Mouse (Mus musculus) WW6 (cell line): ENCODE results near the gene Wdr73.

ENCODE experiments used
- DNase-seq: peaks from one replicate; pipeline ENCODE4 v3.0.0-alpha.2; 2013; ENCODE audit warnings: low read depth, low spot score

The Wdr73 gene

GRCm38 (mm10) chr7:80894815-80895519 is 6.1 kb downstream of the Wdr73 start:
- no peak for DNase-seq

GRCm38 (mm10) chr7:80894196-80894595 is 6.9 kb downstream of the Wdr73 start:
- DNase-seq = no peak

DNA sequence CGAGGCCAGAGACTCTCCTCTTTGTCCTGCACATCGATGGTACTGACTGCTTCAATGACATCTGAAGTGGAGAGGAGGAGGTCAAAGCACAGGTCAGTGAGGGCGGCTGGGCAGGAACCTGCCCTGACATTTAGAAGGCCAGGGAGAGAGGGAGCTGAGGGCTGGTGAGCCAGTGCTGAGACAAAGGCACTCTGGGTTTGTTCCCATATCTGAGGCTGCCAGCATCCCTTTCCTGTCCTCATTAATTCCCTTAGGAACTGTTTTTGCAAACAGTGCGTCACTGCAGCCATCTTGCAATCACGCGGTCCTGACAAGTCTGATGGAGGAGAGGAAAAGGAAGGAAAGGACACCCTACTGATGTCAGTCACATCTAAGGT is 7.3 kb downstream of the Wdr73 start:
- DNase-seq = no peak

GRCm38 (mm10) chr7:80893086-80893752 is 7.8 kb downstream of the Wdr73 start:
- DNase-seq = no peak

DNA sequence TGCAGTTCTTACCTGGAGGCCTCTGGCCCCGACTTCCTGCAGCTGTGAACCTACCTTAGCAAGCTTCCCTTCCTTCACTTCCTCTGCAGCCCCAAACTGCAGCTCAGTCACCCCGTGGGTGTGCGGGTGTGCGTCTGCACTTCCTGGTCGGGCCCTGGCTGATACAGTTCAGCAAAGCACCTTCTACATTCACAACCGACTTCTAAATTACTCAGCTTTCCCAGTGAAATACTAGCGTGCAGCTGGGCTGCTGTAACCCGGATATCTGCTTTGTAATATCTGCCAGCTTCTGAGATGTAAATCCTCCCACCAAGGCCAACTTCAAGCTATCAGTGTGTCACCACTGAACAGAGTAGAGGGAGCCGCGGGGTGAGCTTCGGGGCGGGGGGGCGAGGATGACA is 11.2 kb downstream of the Wdr73 start:
- no peak for DNase-seq

DNA sequence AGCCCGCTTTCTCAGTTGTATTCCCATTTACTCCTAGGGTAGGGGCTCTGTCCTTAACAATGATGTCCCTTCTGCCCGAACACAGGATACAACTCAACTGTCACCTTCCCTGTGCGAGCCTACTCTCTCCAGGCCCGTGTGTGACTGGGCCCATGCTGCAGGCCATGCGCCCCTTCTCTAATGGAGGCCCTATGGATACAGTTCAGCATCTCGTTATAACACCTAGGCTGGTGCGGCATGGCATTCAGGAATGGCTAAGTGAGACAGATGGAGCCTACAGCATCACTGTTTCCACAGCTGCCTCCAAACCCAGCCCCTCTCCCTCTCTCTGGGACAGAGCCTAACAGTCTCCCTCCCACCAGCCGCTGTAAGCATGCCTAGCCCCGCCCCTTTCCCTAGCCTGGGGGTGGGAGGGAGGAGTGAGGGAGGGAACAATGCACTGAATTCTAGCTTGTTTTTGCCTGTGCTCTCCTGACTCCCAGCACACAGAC is 12.0 kb downstream of the Wdr73 start:
- no peak for DNase-seq

DNA sequence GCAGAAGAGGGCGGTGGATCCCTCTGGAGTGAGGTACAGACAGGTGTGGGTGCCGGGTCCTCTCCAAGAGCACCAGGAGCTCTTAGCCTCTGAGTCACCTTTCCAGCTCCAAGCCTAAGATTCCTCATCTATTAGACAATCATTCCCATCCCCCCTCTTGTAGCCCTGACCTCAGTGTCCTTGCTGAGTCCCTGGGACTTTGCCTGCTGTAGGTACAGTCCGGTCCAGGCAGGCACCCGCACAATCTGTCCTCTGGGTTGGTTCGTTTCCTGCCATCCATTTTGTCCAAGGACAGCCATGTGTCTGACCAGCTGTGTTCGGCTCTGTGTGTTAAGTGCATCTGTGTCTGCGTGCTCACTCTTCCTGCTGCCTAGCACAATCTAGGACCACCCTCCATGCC is 12.5 kb downstream of the Wdr73 start:
- no peak for DNase-seq

- no peak for DNase-seq
Observed at GRCm38 (mm10) chr7:80885666-80886065, 15.4 kb downstream of the Wdr73 start.

DNA sequence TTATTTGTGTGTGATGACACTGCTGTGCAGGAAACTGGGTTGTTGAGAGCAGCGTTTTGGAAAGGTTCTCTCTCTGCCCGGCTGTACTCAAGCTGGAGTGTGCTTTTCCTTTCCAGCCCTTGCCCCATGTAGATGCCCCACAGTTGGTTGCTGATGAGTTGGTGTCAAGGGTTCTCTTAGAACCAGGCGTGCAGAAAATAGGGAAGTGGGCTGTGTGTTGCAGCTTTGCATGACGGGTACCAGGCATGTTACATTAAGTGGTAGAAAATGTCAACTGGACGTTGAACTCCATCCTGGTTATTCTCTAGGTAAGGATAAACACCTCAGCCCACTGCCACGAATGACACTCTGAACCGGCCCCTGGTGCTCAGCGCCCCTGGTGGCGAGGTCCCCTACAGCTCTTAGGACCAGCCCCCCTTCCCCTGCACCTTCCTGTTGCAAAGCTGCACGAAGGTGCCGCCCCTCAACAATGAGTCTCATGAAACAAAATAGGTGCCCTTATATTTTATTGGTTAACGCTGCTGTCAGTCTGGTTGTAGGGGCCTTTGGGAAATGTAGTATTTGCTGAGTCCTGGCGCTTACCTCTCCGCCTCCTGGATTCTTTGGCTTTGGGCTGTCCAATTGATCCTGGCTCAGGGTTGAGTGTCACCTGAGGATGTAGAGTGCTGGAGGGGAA is 18.1 kb downstream of the Wdr73 start:
- peak; percentile 87 for DNase-seq

DNA sequence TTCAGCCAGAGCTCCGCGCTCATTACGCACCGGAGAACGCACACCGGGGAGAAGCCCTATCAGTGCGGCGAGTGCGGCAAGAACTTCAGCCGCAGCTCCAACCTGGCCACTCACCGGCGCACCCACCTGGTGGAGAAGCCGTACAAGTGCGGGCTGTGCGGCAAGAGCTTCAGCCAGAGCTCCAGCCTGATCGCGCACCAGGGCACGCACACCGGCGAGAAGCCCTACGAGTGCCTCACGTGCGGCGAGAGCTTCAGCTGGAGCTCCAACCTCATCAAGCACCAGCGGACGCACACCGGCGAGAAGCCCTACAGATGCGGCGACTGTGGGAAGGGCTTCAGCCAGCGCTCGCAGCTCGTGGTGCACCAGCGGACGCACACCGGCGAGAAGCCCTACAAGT is 25.3 kb downstream of the Wdr73 start:
- DNase-seq = no peak

DNA sequence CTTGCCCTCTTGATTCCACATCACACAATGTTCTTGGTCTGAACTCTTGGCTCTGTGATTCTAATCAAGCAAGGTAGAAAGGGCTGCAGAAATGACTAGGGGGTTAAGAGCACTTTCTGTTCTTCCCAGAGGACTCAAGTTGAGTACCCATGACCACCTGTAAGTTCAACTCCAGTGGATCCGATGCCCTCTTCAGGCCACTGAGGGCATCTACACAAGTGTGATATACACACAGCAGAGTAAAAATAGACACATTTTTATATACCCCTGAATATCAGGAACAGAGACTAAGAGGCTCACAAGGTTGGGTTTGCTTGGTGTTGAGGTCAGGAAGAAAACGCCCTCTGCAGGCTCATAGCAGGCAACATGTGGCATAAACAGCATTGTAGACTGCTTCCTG is 27.4 kb downstream of the Wdr73 start:
- DNase-seq = no peak

GRCm38 (mm10) chr7:80873038-80873437 is 28.0 kb downstream of the Wdr73 start:
- DNase-seq = no peak

GRCm38 (mm10) chr7:80868686-80869085 is 32.4 kb downstream of the Wdr73 start:
- no peak for DNase-seq

- DNase-seq = no peak
Observed at GRCm38 (mm10) chr7:80866514-80867147, 34.4 kb downstream of the Wdr73 start.

DNA sequence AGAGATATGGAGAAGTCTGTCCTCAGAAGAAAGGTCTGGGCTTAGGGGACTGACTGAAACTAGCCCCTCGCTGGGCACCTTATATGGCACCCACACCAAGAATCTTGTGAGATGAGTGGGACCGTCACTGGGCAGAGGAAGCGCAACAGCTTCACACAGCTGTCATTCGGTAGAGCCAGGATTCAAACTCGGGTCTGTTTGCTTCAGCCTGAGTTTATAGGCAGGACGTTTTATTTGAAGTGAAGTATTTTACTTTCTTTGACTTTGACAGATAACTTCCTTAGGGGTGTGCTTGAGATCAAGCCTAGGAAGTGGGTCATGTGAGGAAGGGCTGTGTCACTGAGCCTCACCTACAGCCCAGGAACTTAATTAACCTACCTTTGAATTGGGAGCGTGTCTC is 35.5 kb downstream of the Wdr73 start:
- no peak for DNase-seq

- DNase-seq = no peak
Observed at GRCm38 (mm10) chr7:80864831-80865230, 36.2 kb downstream of the Wdr73 start.

DNA sequence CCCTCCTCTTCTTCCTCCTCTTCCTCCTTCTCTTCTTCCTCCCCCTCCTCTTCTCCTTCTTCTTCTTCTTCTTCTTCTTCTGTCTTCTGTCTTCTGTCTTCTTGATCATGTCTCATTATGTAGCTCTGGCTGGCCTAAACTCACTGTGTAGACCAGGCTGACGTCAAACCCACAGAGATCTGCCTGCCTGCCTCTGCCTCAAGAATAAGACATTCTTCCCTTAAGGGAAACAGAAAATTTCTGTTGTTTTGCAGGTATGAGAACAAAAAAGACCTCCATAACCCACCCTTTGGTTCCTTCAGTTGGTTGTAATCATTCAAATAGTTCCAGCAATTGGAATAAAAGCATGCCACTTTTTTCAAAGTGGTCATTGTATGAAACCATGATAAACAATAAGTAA is 36.9 kb downstream of the Wdr73 start:
- no peak for DNase-seq

GRCm38 (mm10) chr7:80863520-80863919 is 37.5 kb downstream of the Wdr73 start:
- DNase-seq = no peak

DNA sequence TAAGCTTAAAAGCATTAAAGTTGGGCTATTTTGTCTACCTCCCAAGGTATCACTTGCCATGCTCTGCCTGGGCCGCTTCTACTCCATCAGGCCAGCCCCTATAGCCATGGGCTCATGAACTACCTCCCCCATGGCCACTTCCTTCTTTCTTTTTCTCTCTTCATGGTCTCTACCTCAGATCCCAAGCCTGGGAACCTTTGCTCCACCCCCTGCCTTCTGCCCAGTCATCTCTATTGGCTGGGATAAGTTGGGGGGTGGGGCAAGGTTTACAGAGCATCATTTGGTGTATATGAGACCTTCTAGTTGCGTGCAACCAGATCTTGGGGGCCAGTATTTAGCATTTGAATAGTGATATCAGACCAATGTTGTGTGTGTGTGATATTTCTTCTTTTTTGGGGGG is 38.6 kb downstream of the Wdr73 start:
- no peak for DNase-seq

GRCm38 (mm10) chr7:80860729-80861274 is 40.3 kb downstream of the Wdr73 start, which contains the start of gene Zscan2:
Gene Zscan2, plus strand, starts transcription at chr7:80860920.
- DNase-seq = peak; percentile 89

DNA sequence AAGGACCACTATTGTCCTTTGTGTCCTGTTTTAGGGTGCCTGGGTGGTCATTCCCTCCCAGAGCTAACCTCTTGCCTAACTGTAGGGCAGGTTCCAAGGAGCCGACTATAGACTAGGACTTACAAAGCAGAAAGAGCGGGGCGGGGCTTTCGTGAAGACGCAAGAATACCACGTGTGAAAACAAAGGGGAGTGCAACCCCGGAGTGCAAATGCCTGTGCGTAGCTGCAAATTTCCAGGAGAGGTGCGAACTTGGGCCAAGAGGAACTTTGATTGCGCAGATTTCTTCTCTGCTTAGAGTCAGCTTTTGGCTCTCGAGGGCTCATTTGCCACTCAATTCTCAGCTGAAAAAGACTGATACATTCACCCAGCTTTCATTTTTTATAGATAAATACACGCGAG is 40.8 kb downstream of the Wdr73 start:
- DNase-seq = no peak

DNA sequence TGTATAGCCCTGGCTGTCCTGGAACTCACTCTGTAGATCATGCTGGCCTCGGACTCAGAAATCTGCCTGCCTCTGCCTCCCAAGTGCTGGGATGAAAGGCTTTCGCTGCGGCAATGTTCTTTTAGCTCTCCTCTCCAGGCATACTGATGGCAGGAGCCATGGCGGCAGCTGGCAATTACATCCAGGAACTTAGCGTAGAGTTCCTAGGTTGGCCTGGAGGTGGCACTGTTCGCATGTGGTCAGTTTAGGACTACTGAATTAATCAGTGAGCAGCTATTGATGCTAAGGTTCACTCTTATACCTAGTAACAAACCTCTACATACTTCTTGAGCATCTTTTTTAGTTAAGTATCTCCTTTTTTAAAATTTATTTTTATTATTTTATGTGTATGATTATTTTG is 43.9 kb downstream of the Wdr73 start:
- no peak for DNase-seq
